8 mouse cellular contexts compared by ENCODE assay signal in the genomic region with DNA sequence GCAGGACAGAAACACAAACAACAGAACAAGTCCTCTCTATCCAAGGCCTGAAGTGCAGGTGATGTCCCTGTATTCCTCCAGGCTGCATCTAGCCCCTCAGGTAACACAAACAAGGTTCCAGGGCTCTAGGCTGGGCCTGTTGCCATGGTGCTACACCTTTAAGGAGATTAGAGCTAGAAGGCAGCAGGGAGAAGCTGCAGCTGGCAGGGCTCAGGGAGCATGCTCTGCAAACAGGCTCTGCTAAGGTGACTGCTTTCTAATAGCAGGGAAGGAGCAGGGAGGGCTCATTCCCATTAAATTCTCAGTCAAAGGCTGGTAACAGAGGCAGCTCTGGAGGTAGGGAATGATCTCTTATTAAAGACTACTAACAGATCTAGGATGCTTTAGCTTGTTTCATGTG.
DNase-seq lines count a peak whose midpoint lies in the region; ATAC-seq lines count a peak whose summit lies in the region.
"Had no signal": no experiment of that assay in that cellular context is flagged by ENCODE, and none has a peak within 500 bp of the region (broad histone marks: within the 10 kb centered on the region; RNA-seq: fewer than 3 reads in every experiment).

No protein-coding gene starts in this region.

- DNase-seq in hindbrain, embryonic 11.5 days (ENCODE audit: low spot score), result no peak
- peak; percentile 15 to 28 for DNase-seq in cerebellum, postnatal 14 days
- no peak for DNase-seq in heart, embryonic 10.5 days (ENCODE audit: low spot score)
- no peak for DNase-seq in frontal cortex, postnatal 25 days (ENCODE audit: low spot score in 2 of 2)

- 0 out of 2 replicates have a peak overlapping the region, but pooled peaks have one; percentile 24 for H3K9ac ChIP-seq in hindbrain, embryonic 12.5 days
- H3K9ac ChIP-seq in hindbrain, embryonic 11.5 days (ENCODE audit: low read depth, low read length), result no peak overlapping the region
- no peak overlapping the region for H3K9ac ChIP-seq in midbrain, embryonic 13.5 days (replicated peaks)
- H3K9ac ChIP-seq: liver, embryonic 14.5 days had no signal

- no peaks in the 10 kb centered on the region for H3K36me3 ChIP-seq in hindbrain, embryonic 12.5 days
- no peaks in the 10 kb centered on the region for H3K36me3 ChIP-seq in hindbrain, embryonic 11.5 days (ENCODE audit: control insufficient read depth, insufficient read depth, low read length)
- H3K36me3 ChIP-seq in heart, embryonic 10.5 days, result no peaks in the 10 kb centered on the region
- H3K36me3 ChIP-seq in midbrain, embryonic 13.5 days, result peaks cover 5% of the 10 kb centered on the region; the same call in 1 of the 2 replicates

- H3K4me1 ChIP-seq in hindbrain, embryonic 12.5 days, result peaks cover 10% of the 10 kb centered on the region
- no peaks in the 10 kb centered on the region for H3K4me1 ChIP-seq in hindbrain, embryonic 11.5 days (replicated peaks; ENCODE audit: control insufficient read depth, insufficient read depth, low read length)
- H3K4me1 ChIP-seq in heart, embryonic 10.5 days, result peaks cover 33% of the 10 kb centered on the region
- H3K4me1 ChIP-seq in midbrain, embryonic 13.5 days (replicated peaks), result peaks cover 34% of the 10 kb centered on the region

- no peak overlapping the region for H3K4me3 ChIP-seq in hindbrain, embryonic 12.5 days
- H3K4me3 ChIP-seq in hindbrain, embryonic 11.5 days (ENCODE audit: low read depth, low read length), result no peak overlapping the region
- no peak overlapping the region for H3K4me3 ChIP-seq in heart, embryonic 10.5 days
- H3K4me3 ChIP-seq in midbrain, embryonic 13.5 days (replicated peaks), result no peak overlapping the region

- H3K9me3 ChIP-seq in hindbrain, embryonic 12.5 days (replicated peaks), result no peaks in the 10 kb centered on the region
- H3K9me3 ChIP-seq in hindbrain, embryonic 11.5 days (ENCODE audit: control insufficient read depth, low read length), result no peaks in the 10 kb centered on the region
- no peaks in the 10 kb centered on the region for H3K9me3 ChIP-seq in heart, embryonic 10.5 days
- H3K9me3 ChIP-seq in midbrain, embryonic 13.5 days, result no peaks in the 10 kb centered on the region

- peak overlapping the region; percentile 12; the same call in 1 of the 2 replicates for H3K27ac ChIP-seq in hindbrain, embryonic 12.5 days
- H3K27ac ChIP-seq in hindbrain, embryonic 11.5 days (ENCODE audit: low read depth, low read length), result no peak overlapping the region
- H3K27ac ChIP-seq in heart, embryonic 10.5 days, result peak overlapping the region; percentile 65
- H3K27ac ChIP-seq in midbrain, embryonic 13.5 days, result peak overlapping the region; percentile 66
- H3K27ac ChIP-seq: liver, embryonic 14.5 days had no signal

- no peak for ATAC-seq in hindbrain, embryonic 12.5 days (ENCODE audit: low FRiP score)
- no peak for ATAC-seq in hindbrain, embryonic 11.5 days (ENCODE audit: low FRiP score)
- peak; percentile 77; the same call in 1 of the 2 replicates for ATAC-seq in midbrain, embryonic 13.5 days
- ATAC-seq in megakaryocyte, adult 5-6 weeks (ENCODE audit: poor library complexity, severe bottlenecking), result no peak

- no peaks in the 10 kb centered on the region for H3K27me3 ChIP-seq in hindbrain, embryonic 12.5 days
- H3K27me3 ChIP-seq in hindbrain, embryonic 11.5 days (ENCODE audit: control insufficient read depth, insufficient read depth, low read length), result no peaks in the 10 kb centered on the region
- no peaks in the 10 kb centered on the region for H3K27me3 ChIP-seq in heart, embryonic 10.5 days (ENCODE audit: insufficient read depth, poor library complexity, severe bottlenecking)
- H3K27me3 ChIP-seq in midbrain, embryonic 13.5 days, result no peaks in the 10 kb centered on the region

- H3K4me2 ChIP-seq in hindbrain, embryonic 12.5 days (replicated peaks), result no peak overlapping the region
- H3K4me2 ChIP-seq in hindbrain, embryonic 11.5 days (replicated peaks; ENCODE audit: low read depth, low read length), result no peak overlapping the region
- H3K4me2 ChIP-seq in midbrain, embryonic 13.5 days (replicated peaks), result no peak overlapping the region

Comparison
In these comparisons a context has a peak if more than half of its experiments do, and no peak if none do; other contexts are left out.
1. DNase-seq: peak in cerebellum, postnatal 14 days (2 of 2); none in hindbrain, embryonic 11.5 days (single experiment), heart, embryonic 10.5 days (single experiment) and frontal cortex, postnatal 25 days (0 of 2).